8 mouse cellular contexts compared by ENCODE assay signal in genomic region chr11:21092621-21093020, GRCm38 (mm10). TPM values are rescaled to one million over a fixed set of nuclear protein-coding genes. Genes with fewer than 3 reads are reported as not detected.
DNase-seq lines count a peak whose midpoint lies in the region; ATAC-seq and TF ChIP-seq lines count a peak whose summit lies in the region.

No protein-coding gene starts in this region.

- intact Hi-C loops in left cerebral cortex, postnatal 10 days (cut with DNase I): loop anchor here (5.0 kb wide), 1 partner anchor 175 kb away; no protein-coding TSS in a partner anchor

- no peaks in the 10 kb centered on the region for H3K27me3 ChIP-seq in hindbrain, embryonic 12.5 days
- no peaks in the 10 kb centered on the region for H3K27me3 ChIP-seq in midbrain, embryonic 14.5 days (ENCODE audit: control insufficient read depth, insufficient read depth, low read length)

- H3K27ac ChIP-seq in layer of hippocampus, adult 2 months: peak overlapping the region; percentile 99
- no peak overlapping the region for H3K27ac ChIP-seq in hindbrain, embryonic 12.5 days
- no peak overlapping the region for H3K27ac ChIP-seq in midbrain, embryonic 14.5 days (replicated peaks; ENCODE audit: low read depth, low read length)

- H3K9ac ChIP-seq in hindbrain, embryonic 12.5 days: peak overlapping the region; percentile 99
- H3K9ac ChIP-seq in midbrain, embryonic 14.5 days (replicated peaks; ENCODE audit: low read length): peak overlapping the region; percentile 99

- H3K36me3 ChIP-seq in hindbrain, embryonic 12.5 days: peaks cover 4% of the 10 kb centered on the region; the same call in 1 of the 2 replicates
- H3K36me3 ChIP-seq in midbrain, embryonic 14.5 days (ENCODE audit: control insufficient read depth, insufficient read depth, low read length): no peaks in the 10 kb centered on the region

- no peak for TF ChIP-seq CTCF in layer of hippocampus, adult 2 months (conservative IDR thresholded peaks at IDR 0.05)

- H3K9me3 ChIP-seq in hindbrain, embryonic 12.5 days (replicated peaks): no peaks in the 10 kb centered on the region
- no peaks in the 10 kb centered on the region for H3K9me3 ChIP-seq in midbrain, embryonic 14.5 days (ENCODE audit: control insufficient read depth, low read length)

- no peak for ATAC-seq in hindbrain, embryonic 12.5 days (ENCODE audit: low FRiP score)
- no peak for ATAC-seq in midbrain, embryonic 14.5 days (ENCODE audit: low FRiP score, low TSS enrichment)
- ATAC-seq in megakaryocyte progenitor cell, adult 5-6 weeks (replicated peaks; ENCODE audit: poor library complexity): no peak

- H3K4me3 ChIP-seq in layer of hippocampus, adult 2 months: peak overlapping the region; percentile 84
- peak overlapping the region; percentile 97 for H3K4me3 ChIP-seq in hindbrain, embryonic 12.5 days
- peak overlapping the region; percentile 87 for H3K4me3 ChIP-seq in midbrain, embryonic 14.5 days (replicated peaks; ENCODE audit: low read depth, low read length)

- H3K4me1 ChIP-seq in hindbrain, embryonic 12.5 days: peaks cover 15% of the 10 kb centered on the region
- H3K4me1 ChIP-seq in midbrain, embryonic 14.5 days (ENCODE audit: control insufficient read depth, insufficient read depth, low read length): peaks cover 14% of the 10 kb centered on the region

- H3K4me2 ChIP-seq in hindbrain, embryonic 12.5 days (replicated peaks): peak overlapping the region; percentile 61
- H3K4me2 ChIP-seq in midbrain, embryonic 14.5 days (ENCODE audit: low read length): peak overlapping the region; percentile 57

- DNase-seq in layer of hippocampus, adult 2 months (ENCODE audit: low spot score in 2 of 2): no peak
- no peak for DNase-seq in layer of hippocampus, postnatal 14 days (ENCODE audit: low spot score in 2 of 2)
- peak; percentile 8 for DNase-seq in adipocyte (ENCODE audit: low spot score)
- peak; percentile 31 for DNase-seq in midbrain, embryonic 14.5 days
- DNase-seq in layer of hippocampus, adult 9-11 months: no peak
- no peak for DNase-seq in left cerebral cortex, postnatal 10 days (ENCODE audit: extremely low spot score in 1 of 2, low spot score in 2 of 2)

- 7% methylated on average over 7 of the region's 7 CpGs for WGBS in hindbrain, embryonic 12.5 days
- 6% methylated on average over 7 of the region's 7 CpGs for WGBS in midbrain, embryonic 14.5 days

RNA-seq across cellular contexts. Expression of gene Peli1, which starts 1.5 kb away (rescaled TPM):
- 10 to 100 TPM; 48.1 to 49.6 TPM for total RNA-seq in layer of hippocampus, adult 2 months (2021)
- 10 to 100 TPM; 56.5 to 59.4 TPM for total RNA-seq in layer of hippocampus, postnatal 14 days (2021)
- polyA plus RNA-seq in hindbrain, embryonic 12.5 days (2016; fragmentation: Nextera tagmentation; extraction: Ambion mirVana): 102 and 106 TPM in 2 replicates
- 82.4 and 104 TPM in 2 replicates for polyA plus RNA-seq in midbrain, embryonic 14.5 days (2014; fragmentation: Nextera tagmentation; extraction: Ambion mirVana)
- total RNA-seq in megakaryocyte progenitor cell, adult 5-6 weeks (2015): 18.1 and 21.1 TPM in 2 replicates
- total RNA-seq in megakaryocyte progenitor cell, adult 5-6 weeks (2017): 11.2 and 14.1 TPM in 2 replicates
- total RNA-seq in left cerebral cortex, postnatal 10 days (2021): 10 to 100 TPM; 47.1 to 49.9 TPM

Comparison
In these comparisons a context has a peak if more than half of its experiments do, and no peak if none do; other contexts are left out.
1. DNase-seq: peak in adipocyte (single experiment) and midbrain, embryonic 14.5 days (single experiment); none in layer of hippocampus, adult 2 months (0 of 2), layer of hippocampus, postnatal 14 days (0 of 2), layer of hippocampus, adult 9-11 months (single experiment) and left cerebral cortex, postnatal 10 days (0 of 2).
2. Peak in every context shown above with its lines, with median percentiles within 50 percentile points of each other: H3K4me3 ChIP-seq.